Mouse (Mus musculus): ENCODE measurements around the gene Padi4. TPM values are rescaled to one million over a fixed set of nuclear protein-coding genes. Genes with fewer than 3 reads are reported as not detected.

Gene Padi4
- total RNA-seq, 1 experiment: 2.1 TPM

DNA sequence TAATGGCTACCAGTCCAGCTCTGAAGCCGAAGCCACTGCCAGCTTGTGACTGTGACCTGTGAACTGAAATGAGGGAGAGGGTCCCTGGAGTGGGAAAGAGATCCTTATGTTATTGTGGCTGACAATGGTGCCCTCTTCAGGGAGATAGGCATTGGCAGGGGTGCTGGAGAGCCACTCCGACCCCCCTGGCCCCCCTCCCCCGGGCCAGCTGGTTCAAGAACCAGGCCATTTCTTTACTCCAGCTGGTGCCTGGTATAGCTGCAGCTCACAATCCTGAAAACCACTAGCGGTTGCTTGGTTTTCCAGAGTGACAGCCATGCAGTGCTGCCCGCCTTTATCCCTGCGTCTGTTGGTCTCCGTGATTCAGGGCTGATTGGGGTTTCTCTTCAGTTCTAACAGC is 64.9 kb downstream of the Padi4 start:
- Histone ChIP-seq H3K4me1 (ENCODE audit: control insufficient read depth in 2 of 2, insufficient read depth in 2 of 2, low read length in 2 of 2, poor library complexity in 1 of 2) (peaks cover 0 to 29% of the 10 kb centered on the region in 2 experiments; a peak in 3 of 4 replicates), H3K27ac (ENCODE audit: insufficient read depth, low read depth, low read length, poor library complexity, severe bottlenecking) (no peak overlapping the region), H3K9me3 (ENCODE audit: control insufficient read depth, insufficient read depth, low read depth, low read length) (no peaks in the 10 kb centered on the region), H3K9ac (ENCODE audit: insufficient read depth, low read depth, low read length, poor library complexity, severe bottlenecking) (no peak overlapping the region), H3K4me3 (ENCODE audit: insufficient read depth in 1 of 2, low read depth in 1 of 2, low read length in 2 of 2, poor library complexity in 1 of 2, severe bottlenecking in 1 of 2) (no peak overlapping the region), H3K36me3 (ENCODE audit: control insufficient read depth, insufficient read depth, low read length, poor library complexity, severe bottlenecking) (peaks cover 93% of the 10 kb centered on the region)
- DNase-seq (ENCODE audit: low read depth, low spot score): no peak
- in situ Hi-C loops (cut with MboI; ENCODE audit: low sequenced_read_pairs in 2 of 2, unreplicated experiment in 2 of 2): no loop called here
- TF ChIP-seq ZNF384 (IDR thresholded peaks at IDR 0.05; ENCODE audit: low read depth, low read length): no peak
- no peak for TF ChIP-seq HCFC1 (IDR thresholded peaks at IDR 0.05; ENCODE audit: borderline replicate concordance, insufficient read depth, low read length)
- no peak for TF ChIP-seq ZC3H11A (IDR thresholded peaks at IDR 0.05; ENCODE audit: borderline replicate concordance, low read depth, low read length)
- TF ChIP-seq CHD2 (IDR thresholded peaks at IDR 0.05; ENCODE audit: low read depth, low read length): no peak
- TF ChIP-seq MAFK (IDR thresholded peaks at IDR 0.05; ENCODE audit: insufficient read depth, low read depth, low read length): no peak

DNA sequence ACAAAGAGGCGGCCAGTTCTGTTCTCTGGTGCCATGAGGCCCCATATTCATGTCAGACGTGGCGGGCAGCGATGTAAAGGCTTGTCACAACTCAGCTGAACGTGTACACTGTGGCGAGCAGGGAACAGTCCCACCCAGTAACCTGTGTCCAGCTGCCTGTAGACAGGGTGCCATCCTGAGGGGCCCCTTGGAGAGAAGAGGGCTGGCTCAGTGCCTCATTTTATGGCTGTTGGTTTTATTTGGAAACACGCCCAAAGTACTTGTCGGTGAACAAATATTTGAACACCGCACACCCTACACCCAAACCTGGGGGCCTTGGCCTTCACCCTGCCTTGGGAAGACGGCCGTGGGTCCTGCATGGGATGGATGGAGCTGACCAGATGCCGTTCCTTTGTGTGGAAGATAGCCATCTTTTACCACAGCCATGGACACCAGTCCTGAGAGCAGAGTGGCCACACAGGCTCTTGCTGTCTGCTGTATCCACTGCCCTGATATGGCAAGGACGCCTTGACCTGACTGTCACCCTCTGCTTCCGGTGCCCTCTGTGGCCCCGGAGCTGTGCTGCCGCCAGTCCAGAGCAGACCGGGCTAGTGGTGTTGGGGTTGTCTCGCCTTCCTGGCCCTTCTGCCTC is 65.6 kb downstream of the Padi4 start:
- no peak overlapping the region for H3K4me3 ChIP-seq (ENCODE audit: insufficient read depth in 1 of 2, low read depth in 1 of 2, low read length in 2 of 2, poor library complexity in 1 of 2, severe bottlenecking in 1 of 2)
- H3K9me3 ChIP-seq (ENCODE audit: control insufficient read depth, insufficient read depth, low read depth, low read length): no peaks in the 10 kb centered on the region
- no peak for TF ChIP-seq HCFC1 (IDR thresholded peaks at IDR 0.05; ENCODE audit: borderline replicate concordance, insufficient read depth, low read length)
- TF ChIP-seq ZC3H11A (IDR thresholded peaks at IDR 0.05; ENCODE audit: borderline replicate concordance, low read depth, low read length): no peak
- no peak for TF ChIP-seq ZNF384 (IDR thresholded peaks at IDR 0.05; ENCODE audit: low read depth, low read length)
- H3K4me1 ChIP-seq (ENCODE audit: control insufficient read depth in 2 of 2, insufficient read depth in 2 of 2, low read length in 2 of 2, poor library complexity in 1 of 2): peaks cover 0 to 30% of the 10 kb centered on the region in 2 experiments; a peak in 3 of 4 replicates
- H3K9ac ChIP-seq (ENCODE audit: insufficient read depth, low read depth, low read length, poor library complexity, severe bottlenecking): no peak overlapping the region
- no peak for DNase-seq (ENCODE audit: low read depth, low spot score)
- no peak overlapping the region for H3K27ac ChIP-seq (ENCODE audit: insufficient read depth, low read depth, low read length, poor library complexity, severe bottlenecking)
- in situ Hi-C loops (cut with MboI; ENCODE audit: low sequenced_read_pairs in 2 of 2, unreplicated experiment in 2 of 2): no loop called here
- H3K36me3 ChIP-seq (ENCODE audit: control insufficient read depth, insufficient read depth, low read length, poor library complexity, severe bottlenecking): peaks cover 90% of the 10 kb centered on the region

DNA sequence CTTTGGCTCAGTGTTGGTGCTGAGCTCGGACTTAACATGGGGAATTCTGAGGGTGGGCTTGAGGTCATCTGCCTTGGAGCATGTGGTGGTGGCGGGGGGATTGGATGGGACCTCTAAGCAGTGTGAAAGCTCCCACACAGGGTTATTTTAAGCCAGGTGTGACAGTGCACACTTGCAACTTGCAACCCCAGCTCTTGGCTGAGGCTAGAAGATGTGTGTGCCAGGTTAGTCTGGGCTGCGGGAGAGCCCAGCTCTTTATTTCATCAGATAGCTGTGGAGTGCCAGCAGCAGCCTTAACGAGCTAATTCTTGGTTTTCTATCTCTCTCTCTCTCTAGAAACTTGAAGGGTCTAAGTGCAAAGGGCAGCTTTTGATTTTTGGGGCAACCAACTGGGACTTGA is 66.4 kb downstream of the Padi4 start:
- Histone ChIP-seq H3K9ac (ENCODE audit: insufficient read depth, low read depth, low read length, poor library complexity, severe bottlenecking) (no peak overlapping the region), H3K4me1 (ENCODE audit: control insufficient read depth in 2 of 2, insufficient read depth in 2 of 2, low read length in 2 of 2, poor library complexity in 1 of 2) (peaks cover 0 to 30% of the 10 kb centered on the region in 2 experiments; a peak in 3 of 4 replicates)

DNA sequence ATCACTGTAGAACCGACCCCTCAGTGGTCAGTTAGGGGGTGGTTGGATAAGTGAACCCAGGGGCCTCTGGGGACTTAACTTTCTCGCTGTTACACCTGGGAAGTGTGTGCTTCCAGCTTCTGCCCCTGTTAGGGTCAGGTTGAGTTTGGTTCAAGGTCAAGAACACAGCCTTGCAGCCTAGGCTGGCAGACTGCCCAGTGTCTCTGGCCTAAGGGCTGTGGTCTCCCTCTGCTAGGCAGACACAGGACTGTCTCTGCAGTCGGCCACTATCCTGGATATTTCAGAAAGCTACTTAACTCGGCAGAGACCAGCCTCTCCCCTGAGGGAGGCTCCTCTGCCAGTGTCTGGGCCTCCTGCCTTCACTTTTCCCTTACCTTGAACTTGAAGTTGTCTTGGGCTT is 69.9 kb downstream of the Padi4 start:
- Histone ChIP-seq H3K4me3 (ENCODE audit: insufficient read depth in 1 of 2, low read depth in 1 of 2, low read length in 2 of 2, poor library complexity in 1 of 2, severe bottlenecking in 1 of 2) (peak overlapping the region; percentile 83 to 99), H3K9me3 (ENCODE audit: control insufficient read depth, insufficient read depth, low read depth, low read length) (no peaks in the 10 kb centered on the region), H3K27ac (ENCODE audit: insufficient read depth, low read depth, low read length, poor library complexity, severe bottlenecking) (peak overlapping the region; percentile 11; the same call in 1 of the 2 replicates), H3K36me3 (ENCODE audit: control insufficient read depth, insufficient read depth, low read length, poor library complexity, severe bottlenecking) (peaks cover 56% of the 10 kb centered on the region), H3K9ac (ENCODE audit: insufficient read depth, low read depth, low read length, poor library complexity, severe bottlenecking) (peak overlapping the region; percentile 13; the same call in 1 of the 2 replicates), H3K4me1 (ENCODE audit: control insufficient read depth in 2 of 2, insufficient read depth in 2 of 2, low read length in 2 of 2, poor library complexity in 1 of 2) (peaks cover 0 to 28% of the 10 kb centered on the region in 2 experiments; a peak in 3 of 4 replicates)
- TF ChIP-seq CHD2 (IDR thresholded peaks at IDR 0.05; ENCODE audit: low read depth, low read length) (no peak), ZC3H11A (IDR thresholded peaks at IDR 0.05; ENCODE audit: borderline replicate concordance, low read depth, low read length) (no peak), HCFC1 (IDR thresholded peaks at IDR 0.05; ENCODE audit: borderline replicate concordance, insufficient read depth, low read length) (no peak), MAFK (IDR thresholded peaks at IDR 0.05; ENCODE audit: insufficient read depth, low read depth, low read length) (no peak), ZNF384 (IDR thresholded peaks at IDR 0.05; ENCODE audit: low read depth, low read length) (no peak)
- DNase-seq (ENCODE audit: low read depth, low spot score): no peak
- in situ Hi-C loops (cut with MboI; ENCODE audit: low sequenced_read_pairs in 2 of 2, unreplicated experiment in 2 of 2): no loop called here

More for the DNA sequence above, 66.4 kb downstream of the Padi4 start:
- no peak for DNase-seq (ENCODE audit: low read depth, low spot score)
- Histone ChIP-seq H3K27ac (ENCODE audit: insufficient read depth, low read depth, low read length, poor library complexity, severe bottlenecking) (no peak overlapping the region), H3K4me3 (ENCODE audit: insufficient read depth in 1 of 2, low read depth in 1 of 2, low read length in 2 of 2, poor library complexity in 1 of 2, severe bottlenecking in 1 of 2) (no peak overlapping the region), H3K9me3 (ENCODE audit: control insufficient read depth, insufficient read depth, low read depth, low read length) (no peaks in the 10 kb centered on the region), H3K36me3 (ENCODE audit: control insufficient read depth, insufficient read depth, low read length, poor library complexity, severe bottlenecking) (peaks cover 87% of the 10 kb centered on the region)
- TF ChIP-seq ZNF384 (IDR thresholded peaks at IDR 0.05; ENCODE audit: low read depth, low read length): no peak
- TF ChIP-seq CHD2 (IDR thresholded peaks at IDR 0.05; ENCODE audit: low read depth, low read length): no peak
- no peak for TF ChIP-seq HCFC1 (IDR thresholded peaks at IDR 0.05; ENCODE audit: borderline replicate concordance, insufficient read depth, low read length)
- TF ChIP-seq ZC3H11A (IDR thresholded peaks at IDR 0.05; ENCODE audit: borderline replicate concordance, low read depth, low read length): no peak
- no peak for TF ChIP-seq MAFK (IDR thresholded peaks at IDR 0.05; ENCODE audit: insufficient read depth, low read depth, low read length)
- in situ Hi-C loops (cut with MboI; ENCODE audit: low sequenced_read_pairs in 2 of 2, unreplicated experiment in 2 of 2): no loop called here
